Mouse (Mus musculus) monocyte, adult 2 months (primary cell): Measurements from ENCODE around the gene Eef1a2.

ENCODE experiments used
- DNase-seq, 2 experiments: peaks; one replicate each; pipeline ENCODE4 v3.0.0; 2022; ENCODE audit warnings: low spot score in 2 of 2, low read depth in 1 of 2

Gene Eef1a2

DNA sequence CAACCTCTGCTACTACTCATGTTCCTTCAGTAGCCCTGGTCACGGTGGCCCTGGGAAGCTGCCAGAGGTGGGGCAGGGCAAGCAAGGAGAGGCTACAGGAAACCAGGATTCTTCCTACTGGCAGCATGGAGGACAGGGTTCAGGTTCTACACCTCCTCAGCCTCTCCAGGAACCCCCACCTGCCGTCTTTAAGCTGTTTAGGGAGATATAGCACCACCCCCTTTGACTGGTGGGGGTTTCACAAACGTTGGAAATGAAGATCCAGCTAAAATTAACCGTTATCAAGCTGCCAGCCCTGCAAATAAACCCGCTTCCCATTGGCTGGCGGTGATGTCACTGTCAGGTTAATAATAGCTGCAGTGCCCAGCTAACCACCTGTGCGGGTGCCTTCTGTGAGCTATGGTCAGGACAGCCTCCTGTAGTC is 2.3 kb upstream of the Eef1a2 start:
- DNase-seq, result no peak

DNA sequence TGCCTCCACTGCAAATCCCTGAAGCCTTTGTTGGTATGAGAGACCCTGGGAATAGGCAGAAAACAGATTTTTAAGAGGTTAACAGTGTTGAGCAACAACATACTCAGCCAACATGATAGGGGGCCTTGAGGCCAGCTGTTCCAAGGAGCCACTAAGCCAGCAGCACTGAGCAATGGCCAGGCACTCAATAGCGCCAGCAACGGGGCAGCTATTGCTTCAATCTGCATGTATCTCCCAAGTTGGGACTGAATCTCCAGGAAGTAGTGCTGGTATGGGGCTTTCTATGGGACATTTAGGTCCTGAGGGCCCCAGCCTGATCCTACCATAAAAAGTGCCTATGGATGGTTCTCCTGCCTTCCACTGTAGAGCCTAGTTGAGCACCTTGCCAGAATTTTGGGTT is 1.7 kb upstream of the Eef1a2 start:
- no peak for DNase-seq

DNA sequence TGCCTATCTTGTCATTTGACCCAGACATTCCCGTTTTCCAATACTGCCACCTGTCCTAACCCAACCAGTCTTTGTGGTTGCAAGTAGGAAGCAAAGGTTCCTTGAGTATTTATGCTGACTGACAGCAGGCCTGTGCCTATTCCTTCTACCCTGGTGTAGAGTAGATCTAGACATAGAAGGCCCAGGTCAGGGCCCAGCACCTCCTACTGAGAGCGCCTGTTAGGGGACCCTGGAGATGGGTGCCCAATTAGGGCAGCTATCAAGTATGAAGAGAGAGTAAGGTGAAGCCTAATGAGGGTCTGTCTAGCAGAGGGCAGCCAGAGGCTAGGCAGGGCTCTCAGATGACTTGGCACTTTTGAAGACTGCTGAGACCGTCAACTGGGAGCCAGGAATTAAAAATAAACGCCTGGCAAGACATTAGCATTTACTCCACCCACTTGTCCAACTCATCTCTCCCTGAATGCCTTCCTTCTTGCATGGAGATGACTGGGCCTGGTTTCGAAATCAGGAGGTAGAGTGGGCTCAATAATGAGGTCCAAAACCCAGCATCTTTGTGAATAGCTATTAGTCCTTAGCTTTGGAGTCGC is 995 bp upstream of the Eef1a2 start:
- DNase-seq, result no peak

DNA sequence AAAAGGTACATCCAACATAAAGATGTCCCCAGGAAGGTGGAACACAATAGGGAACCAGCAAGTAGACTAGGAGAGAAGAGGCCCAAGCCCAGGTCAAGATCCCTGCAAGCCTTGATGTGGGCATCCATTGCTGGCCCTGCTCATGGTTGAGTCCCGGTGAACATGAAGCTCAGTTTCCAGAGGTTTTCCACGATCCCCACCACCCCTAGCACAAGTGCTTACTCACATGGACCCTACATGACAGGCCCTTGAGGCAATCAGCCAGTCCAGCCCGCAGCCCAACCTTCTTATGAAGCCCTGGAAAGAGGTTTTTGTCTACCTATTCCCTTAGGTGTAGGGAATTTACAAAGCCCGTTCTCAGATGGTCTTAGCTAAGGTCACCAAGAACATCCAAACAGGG is 366 bp upstream of the Eef1a2 start:
- no peak for DNase-seq

DNA sequence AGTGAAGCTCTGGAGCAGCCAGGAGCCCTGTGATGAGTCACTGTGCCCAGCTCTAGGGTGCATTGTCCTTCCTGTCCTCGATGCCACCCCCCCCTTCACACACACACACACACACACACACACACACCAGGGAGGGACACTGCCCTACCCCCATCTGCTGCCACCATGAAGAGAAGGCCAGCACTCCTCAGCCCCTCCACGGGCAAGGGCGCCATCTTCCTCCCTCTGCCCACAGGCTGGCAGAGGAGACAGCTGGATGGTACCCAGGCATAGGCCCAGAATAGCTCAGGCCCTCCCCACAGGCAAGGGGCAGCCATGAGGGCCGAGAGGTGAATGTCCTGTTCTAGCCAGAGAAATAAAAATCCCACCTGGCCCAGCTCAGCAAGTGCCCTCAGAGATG is 1.0 kb downstream of the Eef1a2 start:
- no peak for DNase-seq

DNA sequence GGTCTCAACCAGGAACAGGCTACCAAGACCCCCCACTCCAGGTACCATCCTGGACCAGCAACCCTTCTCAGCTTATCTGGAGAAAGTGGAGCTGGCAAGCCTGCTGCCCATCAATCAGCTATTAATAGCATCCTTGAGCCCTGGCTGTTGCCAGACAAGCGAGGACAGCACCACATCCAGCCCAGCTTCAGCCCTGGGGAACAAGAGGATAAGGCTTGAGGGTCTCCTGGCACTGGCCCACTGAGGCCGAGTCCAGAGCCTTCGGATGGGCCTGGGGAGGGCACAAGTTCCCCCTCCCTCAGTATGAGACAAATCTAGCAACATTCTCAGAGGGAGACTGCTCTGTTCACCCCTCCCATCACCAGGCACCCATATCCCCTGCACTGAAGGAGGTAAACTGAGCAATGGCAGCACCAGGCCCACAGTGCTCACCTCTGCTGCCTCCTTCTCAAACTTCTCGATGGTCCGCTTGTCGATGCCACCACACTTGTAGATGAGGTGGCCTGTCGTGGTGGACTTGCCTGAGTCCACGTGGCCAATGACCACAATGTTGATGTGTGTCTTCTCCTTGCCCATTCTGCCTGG is 1.9 kb downstream of the Eef1a2 start:
- DNase-seq, result no peak

DNA sequence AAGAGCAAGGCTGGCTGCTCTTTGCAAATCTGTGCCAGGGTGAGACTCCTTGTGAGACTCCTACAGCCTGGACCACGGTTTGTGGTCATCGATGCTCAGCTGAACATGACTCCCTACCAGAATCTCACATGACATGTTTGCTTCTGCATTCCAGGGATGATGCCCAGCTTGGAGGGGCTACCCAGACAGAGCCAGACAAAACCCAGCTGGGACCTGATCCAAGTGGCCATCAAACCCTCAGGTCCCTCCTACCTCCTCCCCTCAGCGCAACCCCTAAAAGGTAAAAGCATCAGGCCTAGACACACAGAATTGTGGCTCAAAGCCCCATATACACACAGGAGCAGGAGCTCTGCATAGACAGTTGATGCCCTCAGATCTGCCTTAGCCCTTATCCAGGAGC is 2.5 kb downstream of the Eef1a2 start:
- no peak for DNase-seq

DNA sequence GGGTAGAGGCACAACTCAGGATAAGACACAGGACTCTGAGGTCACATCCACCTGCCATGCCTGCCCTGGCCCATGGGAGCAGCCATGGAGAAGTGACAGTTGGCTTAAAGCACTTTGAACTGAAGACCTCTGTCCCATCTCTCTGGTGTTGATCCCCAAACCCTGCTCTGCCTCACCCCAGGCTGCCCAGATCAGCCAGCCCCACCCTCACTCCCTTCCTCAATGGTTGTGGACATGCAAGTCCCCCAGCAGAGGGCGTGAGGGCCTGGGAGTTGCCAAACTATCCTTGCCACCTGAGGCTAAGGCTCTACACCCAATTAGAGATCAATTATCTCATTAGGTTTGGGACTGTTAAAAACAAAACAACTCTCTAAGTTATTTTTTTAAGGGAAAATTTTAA is 3.0 kb downstream of the Eef1a2 start:
- no peak for DNase-seq

DNA sequence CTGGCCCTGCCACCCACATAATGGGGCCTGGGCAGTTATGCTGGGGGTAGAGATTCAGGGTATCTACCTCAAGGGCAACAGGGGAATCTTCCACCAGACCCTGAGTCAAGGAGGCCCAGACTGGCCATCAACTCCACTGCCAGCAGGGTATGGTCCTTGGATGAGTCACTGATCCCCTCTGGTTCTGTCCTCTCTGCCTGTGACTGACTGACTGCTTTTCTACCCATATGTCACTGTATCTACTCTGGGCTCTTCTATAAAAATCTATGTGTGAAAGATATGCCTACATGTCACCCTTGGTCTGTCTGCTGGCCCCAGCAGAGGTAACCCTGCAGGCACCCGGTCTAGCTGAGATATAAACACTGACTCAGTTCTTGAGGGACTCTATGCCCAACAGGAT is 3.7 kb downstream of the Eef1a2 start:
- no peak for DNase-seq

DNA sequence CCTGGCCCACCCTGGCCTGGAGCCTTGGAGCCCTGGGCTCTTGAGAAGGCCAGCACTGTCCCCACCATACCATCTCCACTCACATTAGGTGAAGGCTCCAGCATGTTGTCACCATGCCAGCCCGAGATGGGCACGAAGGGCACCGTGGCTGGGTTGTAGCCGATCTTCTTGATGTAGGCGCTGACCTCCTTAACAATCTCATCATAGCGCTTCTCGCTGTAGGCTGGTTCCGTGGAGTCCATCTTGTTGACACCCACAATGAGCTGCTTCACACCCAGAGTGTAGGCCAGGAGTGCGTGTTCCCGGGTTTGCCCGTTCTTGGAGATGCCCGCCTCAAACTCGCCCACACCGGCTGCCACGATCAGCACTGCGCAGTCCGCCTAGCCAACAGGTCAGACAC is 4.1 kb downstream of the Eef1a2 start:
- no peak for DNase-seq

DNA sequence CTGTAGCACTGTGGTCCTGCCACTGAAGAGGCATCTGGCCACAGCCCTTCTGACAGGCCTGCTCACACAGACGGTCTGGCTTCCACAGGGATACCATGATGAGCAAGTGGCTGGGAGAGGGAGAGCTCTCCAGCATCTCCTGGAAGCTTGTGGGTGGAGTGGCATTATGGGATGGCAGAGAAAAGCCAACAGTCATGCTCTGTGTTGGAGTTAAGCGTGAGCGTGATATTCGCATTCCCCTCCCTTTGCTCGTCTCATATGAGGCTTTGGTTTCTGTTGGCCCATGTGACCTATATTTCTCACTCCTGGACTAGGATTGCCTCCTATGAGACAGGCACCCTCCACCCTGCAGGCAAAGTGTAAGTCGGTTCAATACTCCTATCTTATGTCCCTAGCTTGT is 6.5 kb downstream of the Eef1a2 start:
- DNase-seq, result no peak

DNA sequence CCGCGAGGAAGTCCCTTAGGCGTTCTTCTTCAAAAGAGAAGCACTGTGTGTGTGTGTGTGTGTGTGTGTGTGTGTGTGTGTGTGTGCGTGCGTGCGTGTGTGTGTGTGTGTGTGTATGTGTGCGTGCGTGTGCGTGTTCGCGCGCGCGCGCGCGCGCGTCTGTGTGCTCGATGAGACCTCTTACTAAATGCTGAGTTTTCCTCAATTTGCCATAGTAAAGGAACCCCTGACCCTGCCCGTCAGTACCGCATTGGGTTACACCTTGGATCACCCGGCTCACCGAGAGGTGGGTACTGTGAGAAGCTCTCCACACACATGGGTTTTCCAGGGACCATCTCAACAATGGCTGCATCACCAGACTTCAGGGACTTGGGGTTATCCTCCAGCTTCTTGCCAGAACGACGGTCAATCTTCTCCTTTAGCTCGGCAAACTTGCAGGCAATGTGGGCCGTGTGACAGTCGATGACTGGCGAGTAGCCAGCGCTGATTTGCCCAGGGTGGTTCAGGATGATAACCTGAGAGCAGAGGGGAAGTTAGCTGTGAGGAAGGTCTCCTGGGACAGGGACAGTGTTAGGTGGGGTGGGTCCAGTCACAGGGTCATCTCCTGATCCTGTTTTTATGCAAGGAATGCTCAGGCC is 8.4 kb downstream of the Eef1a2 start:
- no peak for DNase-seq

DNA sequence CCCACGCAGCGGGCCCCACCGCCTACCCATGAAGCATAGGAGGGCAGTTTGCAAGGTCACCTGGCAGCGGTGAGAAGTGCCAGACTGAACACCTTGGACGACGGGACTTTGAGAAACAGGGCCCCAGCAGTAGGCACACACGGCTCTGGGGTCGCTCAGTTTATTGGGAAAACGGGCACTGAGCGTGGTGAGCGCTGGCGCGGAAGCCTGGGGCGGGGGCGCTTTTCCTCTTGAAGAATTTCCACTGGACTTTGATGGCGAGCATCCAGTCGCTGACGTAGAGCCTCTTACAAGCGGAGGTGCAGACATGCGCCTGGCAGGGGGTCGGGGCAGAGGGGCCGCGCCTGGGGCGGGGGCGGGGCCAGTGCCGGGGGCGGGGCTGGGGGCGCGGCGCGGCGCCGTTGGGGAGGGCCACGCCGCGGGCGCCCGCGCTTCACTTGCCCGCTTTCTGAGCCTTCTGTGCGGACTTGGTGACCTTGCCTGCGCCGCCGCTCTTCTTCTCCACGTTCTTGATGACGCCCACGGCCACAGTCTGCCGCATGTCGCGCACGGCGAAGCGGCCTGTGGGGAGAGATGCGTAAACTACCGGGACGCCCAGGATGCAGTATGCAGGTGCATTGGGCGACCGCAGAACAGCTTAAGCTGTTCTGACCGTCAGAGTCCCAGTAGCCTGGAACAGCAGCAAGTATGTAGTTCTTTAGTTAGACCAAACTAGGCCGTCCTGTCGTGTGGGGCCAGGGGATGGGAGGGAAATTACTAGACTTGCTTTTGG is 9.1 kb downstream of the Eef1a2 start:
- no peak for DNase-seq

DNA sequence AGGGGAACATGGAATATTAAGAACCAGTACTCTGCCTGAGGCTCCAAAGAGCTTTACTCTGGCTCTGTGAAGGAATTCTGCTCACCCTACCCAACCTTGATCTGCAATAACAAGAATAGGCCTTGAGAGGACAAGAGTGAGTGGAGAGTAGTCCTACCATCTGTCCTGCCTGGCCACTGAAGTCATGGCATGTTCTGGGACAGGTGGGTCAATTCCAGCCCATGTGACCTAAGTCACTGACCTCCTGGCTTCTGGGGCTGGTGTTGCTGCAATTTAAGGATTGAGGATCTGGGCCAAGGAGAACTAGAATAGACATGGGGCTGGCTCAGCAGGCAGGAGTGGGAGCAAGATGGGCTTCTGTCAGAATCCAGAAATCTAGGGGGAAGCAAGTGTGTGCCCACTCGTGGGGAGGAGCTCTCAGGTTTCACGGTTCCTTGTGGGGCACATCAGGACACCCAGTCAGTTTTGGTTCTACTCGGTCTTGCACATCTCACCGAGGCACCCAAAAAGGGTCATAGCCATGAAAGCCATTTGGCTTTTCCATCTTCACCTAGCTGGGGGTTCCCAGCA is 9.8 kb downstream of the Eef1a2 start:
- no peak for DNase-seq

DNA sequence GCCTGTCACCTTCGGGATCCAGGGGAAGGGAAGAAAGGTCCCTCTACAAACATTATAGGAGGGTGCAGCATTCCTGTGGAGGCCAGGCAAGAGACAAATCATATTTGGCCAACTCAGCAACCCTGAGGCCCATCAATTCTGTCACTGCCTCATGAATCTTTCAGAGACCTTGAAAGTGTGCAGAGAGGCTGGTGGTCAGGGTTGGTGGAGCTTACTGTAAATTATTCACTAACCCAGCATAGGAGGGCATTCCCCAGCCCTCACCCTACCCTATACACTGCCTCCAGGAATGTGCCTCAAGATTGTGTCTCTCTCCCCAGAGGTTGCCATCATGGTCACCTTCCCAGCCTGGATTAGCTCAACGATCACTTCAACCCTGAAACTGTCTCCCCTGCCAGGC is 12.1 kb downstream of the Eef1a2 start:
- no peak for DNase-seq

DNA sequence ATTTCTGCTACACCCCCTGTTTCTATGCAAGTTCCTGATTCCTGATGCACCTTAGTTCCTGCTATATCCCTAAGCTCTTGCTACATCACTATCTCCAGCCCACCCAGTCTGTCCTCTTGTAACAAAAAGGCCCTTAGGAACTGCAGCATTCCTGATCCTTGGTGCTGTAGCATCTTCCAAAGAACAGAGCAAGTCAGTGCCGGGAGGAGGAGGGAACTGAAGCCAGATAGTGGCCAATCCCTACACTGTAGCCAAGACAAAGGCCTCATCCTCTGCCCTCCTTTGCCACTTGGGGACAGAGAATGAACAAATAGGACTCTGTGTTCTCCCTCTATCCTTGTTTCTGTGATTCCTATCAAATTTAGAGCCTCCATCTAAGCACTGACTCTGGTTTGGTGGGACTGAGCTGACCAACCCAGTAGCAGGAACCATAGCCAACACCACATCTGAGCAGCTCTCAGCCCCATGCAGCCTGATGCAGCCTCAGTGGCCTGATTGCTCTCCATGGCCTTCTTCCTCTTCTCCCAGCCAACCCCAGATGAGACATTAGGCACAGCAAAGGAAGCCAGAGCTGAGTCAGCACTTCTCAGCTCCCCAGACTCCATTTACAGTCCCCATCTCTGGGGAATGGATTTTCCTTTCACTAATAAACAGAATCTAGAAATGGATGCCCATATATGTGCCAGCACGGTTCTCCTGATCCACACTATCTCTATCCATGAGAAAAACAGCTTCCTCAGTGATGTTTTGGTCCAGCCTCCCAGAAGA is 13.1 kb downstream of the Eef1a2 start:
- no peak for DNase-seq

DNA sequence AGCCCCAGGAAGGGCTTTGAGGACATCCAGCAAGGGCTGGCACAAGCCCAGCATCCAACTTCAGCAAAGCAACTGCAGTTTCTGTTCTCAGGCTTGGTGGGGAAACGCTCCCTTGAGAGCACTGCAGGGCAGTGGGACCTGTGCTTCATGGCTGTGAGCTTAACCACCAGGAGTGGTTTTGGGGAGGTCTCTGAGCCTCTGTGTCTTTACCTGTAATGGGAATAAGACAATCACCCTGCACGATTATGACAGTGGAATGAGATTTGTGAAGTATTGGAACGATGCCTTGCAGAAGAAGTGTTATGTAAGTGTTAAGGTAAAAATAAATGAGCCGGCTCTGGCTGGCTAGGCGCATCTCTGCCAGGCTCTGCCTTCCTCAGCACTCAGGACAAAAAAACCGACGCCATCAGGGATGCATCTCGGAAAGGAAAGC is 14.1 kb downstream of the Eef1a2 start:
- no peak for DNase-seq

DNA sequence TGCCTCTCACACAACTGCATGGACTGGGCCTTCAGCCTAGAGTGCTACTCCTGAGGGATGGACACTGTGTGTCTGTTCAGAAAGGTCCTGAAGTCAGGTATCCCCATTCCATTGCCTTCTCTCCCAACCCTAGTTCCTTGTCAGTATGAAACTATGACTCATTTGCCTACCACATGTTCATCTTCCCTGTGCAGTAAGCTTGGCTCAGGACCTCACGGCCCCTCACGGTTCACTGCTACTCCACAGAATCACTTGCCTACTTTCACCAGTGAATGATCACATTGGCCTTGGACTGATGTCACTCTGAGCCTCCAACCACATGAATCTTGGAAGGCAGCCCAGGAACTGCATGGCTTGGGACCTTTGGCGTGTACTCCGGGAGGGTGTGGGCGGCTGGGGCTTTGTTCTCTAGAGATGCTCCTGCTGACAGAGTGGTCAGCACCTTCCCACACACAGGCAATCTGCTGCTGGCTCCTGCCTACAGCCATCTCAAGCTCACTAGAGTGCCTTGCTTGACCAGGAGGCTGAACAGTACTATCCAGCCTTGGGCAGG is 17.1 kb downstream of the Eef1a2 start:
- no peak for DNase-seq

DNA sequence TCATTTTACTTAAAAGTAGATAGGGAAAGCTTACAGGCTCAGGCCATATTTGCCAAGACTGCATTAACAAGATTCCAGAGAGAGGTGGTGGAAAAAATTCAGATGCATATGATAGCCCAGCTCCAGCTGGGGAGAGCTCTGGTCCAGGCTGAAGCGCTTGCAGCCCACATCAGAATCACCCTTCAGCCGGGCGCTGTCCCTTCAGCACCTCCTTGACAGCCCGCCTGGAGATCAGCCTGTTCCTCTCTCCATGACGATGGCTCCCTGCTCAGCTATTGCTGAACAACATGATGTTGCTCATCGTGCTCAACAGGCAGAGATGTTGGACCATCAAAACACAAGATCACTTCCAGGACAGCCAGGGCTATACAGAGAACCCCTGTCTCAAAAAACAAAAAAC is 19.9 kb downstream of the Eef1a2 start:
- DNase-seq, result no peak

DNA sequence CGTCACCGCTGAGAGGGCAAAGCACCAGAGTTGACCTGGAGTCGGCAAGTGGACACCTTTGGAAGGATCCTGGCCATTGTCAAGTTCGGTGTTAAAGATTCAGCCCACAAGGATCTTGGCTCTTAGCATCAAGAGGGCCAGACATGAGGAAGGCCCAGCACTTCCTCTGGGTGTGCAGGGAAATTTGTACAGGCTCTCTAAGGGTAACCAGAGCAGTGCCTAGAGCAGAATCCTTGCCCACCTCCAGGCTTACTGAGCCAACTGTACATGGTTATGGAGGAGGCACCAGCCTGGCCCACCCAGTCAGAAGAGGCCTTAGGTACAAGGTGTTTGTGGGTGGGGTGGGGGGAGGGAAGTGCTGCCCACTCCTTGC is 21.4 kb downstream of the Eef1a2 start:
- no peak for DNase-seq
